Mouse (Mus musculus) liver, embryonic 15.5 days (tissue): ENCODE data around the gene Ankrd39. TPM values are rescaled to one million over a fixed set of nuclear protein-coding genes. Genes with fewer than 3 reads are reported as not detected.

Experiments
- ATAC-seq: fragments of 200-750 bp; cut with Nextera tagmentation; 2 replicates; pipeline ENCODE4 v1.8.0; 2017; ENCODE audit warnings: moderate number of reproducible peaks, mild to moderate bottlenecking, moderate library complexity; ENCODE audit not compliant: insufficient read depth
- H3K27ac ChIP-seq: fragments of 300-500 bp; sonication (generic); replicated peaks from 2 replicates; pipeline ENCODE4 v1.5.1; 2015; ENCODE audit warnings: mild to moderate bottlenecking, inconsistent platforms
- H3K27me3 ChIP-seq: fragments of 300-500 bp; sonication (generic); 2 replicates; pipeline ENCODE4 v1.6.1; 2015; ENCODE audit warnings: mild to moderate bottlenecking, inconsistent platforms
- H3K36me3 ChIP-seq: fragments of 300-500 bp; sonication (generic); replicated peaks from 2 replicates; pipeline ENCODE4 v1.6.1; 2015; ENCODE audit warnings: moderate library complexity, mild to moderate bottlenecking, inconsistent platforms
- H3K4me1 ChIP-seq: fragments of 300-500 bp; sonication (generic); replicated peaks from 2 replicates; pipeline ENCODE4 v1.6.1; 2015; ENCODE audit warnings: inconsistent platforms
- H3K4me2 ChIP-seq: fragments of 300-500 bp; sonication (generic); 2 replicates; pipeline ENCODE4 v1.6.1; 2015; ENCODE audit warnings: moderate library complexity, mild to moderate bottlenecking, inconsistent platforms
- H3K4me3 ChIP-seq: fragments of 300-500 bp; sonication (generic); replicated peaks from 2 replicates; pipeline ENCODE4 v1.5.1; 2015; ENCODE audit warnings: mild to moderate bottlenecking, inconsistent platforms
- H3K9ac ChIP-seq: fragments of 300-500 bp; sonication (generic); 2 replicates; pipeline ENCODE4 v1.6.1; 2015; ENCODE audit warnings: moderate library complexity, mild to moderate bottlenecking, inconsistent platforms
- H3K9me3 ChIP-seq: fragments of 300-500 bp; sonication (generic); replicated peaks from 2 replicates; pipeline ENCODE4 v1.6.1; 2016; ENCODE audit warnings: inconsistent platforms
- WGBS: fragments of 180-500 bp; shearing (Covaris S2); methylation state at CpG from one replicate; pipeline ENCODE4 v1.1.7; 2015; ENCODE audit warnings: mixed read lengths; ENCODE audit not compliant: insufficient replicate concordance; 5-methylcytosine and 5-hydroxymethylcytosine counted together
- polyA plus RNA-seq: library from polyadenylated mRNA; unstranded; fragments of >200 nt; fragmentation: Nextera tagmentation; extraction: Ambion mirVana; gene quantifications from 2 replicates; pipeline ENCODE4 v1.2.1, GENCODE M21; 2015

The Ankrd39 gene
- 6.2 and 7.0 TPM in 2 replicates for polyA plus RNA-seq

DNA sequence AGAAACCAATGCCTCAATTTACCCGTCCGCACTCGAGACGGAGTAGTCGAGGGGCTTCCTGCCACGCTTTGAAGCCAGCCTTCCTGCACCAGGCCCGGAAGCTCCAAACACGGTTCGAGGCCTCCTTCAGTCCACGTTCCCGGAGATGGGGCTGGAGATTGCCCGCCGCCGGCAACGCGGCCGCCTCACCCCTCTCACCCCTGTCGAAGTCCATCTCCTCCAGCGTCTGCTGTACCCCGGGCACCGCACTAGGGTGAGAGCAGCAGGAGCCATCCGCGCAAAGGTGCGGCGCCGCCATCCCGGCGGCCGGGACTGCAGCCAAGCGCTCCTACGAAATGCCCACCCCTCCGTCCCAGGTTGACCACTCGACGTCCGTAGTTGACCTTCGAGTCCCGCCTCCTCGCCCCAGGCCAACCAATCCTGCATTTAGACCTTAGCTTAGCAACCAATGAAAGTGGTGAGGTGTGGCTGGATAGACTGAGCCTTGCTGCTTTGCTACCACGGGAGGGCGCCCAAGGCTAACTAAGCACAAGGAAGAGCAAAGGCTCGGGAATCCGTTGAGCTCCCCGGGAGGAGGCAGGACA lies at the start of gene Ankrd39:
Gene Ankrd39 (minus strand): TSS at position 558 of the 584 bp plus-strand sequence.
- Histone ChIP-seq H3K4me3 (peak within 1 kb of the TSS; percentile 71), H3K27me3 (no peaks in the 10 kb centered on the region), H3K4me1 (peaks cover 18% of the 10 kb centered on the region), H3K27ac (0 out of 2 replicates have a peak within 1 kb of the TSS, but pooled peaks have one; percentile 20), H3K9me3 (no peaks in the 10 kb centered on the region), H3K9ac (peak within 1 kb of the TSS; percentile 61), H3K36me3 (peaks cover 17% of the 10 kb centered on the region; the same call in 1 of the 2 replicates), H3K4me2 (peak within 1 kb of the TSS; percentile 87)
- WGBS = under 1% methylated on average over 43 of the region's 43 CpGs
- peak; percentile 99 for ATAC-seq

GRCm38 (mm10) chr1:36596114-36596513 lies 48.9 kb upstream of the Ankrd39 start:
- no peak overlapping the region; the same call in 1 of the 2 replicates for H3K4me2 ChIP-seq
- H3K27ac ChIP-seq = no peak overlapping the region

DNA sequence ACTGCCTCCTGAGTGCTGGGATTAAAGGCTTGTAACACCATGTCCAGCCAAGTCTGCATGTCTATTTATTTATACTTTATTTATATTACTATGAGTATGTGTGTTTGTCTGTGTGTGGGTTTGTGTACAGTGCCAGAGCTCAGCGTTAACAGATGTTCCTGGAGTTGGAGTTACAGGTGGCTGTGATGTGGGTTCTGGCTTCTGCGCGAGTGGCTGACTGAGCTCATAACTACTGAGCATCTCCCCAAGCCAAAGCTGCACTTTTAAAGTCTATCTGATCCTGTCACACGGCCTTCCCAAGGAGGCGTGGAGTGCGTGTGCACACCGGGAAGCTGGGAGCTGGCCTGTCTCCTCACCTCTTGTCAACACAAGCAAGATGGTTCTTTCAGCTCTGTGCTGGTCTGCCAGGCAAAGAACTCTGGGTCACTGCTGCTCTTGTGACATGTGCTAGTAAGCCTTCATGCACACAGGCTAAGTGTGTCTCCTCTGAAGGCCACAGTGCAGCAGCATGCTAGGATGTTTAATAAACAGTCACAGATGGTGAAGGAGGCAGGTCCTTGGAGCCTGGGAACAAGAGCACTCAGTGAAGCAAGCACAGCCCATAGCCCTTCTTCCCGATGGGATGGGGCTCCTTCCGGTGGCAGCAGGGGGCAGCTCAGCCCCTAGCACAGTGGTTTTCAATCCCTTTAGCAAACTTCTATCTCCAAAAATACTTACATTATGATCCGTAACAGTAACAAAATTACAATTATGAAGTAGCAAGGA lies 48.1 kb upstream of the Ankrd39 start:
- Histone ChIP-seq H3K36me3 (no peaks in the 10 kb centered on the region), H3K27ac (no peak overlapping the region), H3K9ac (no peak overlapping the region), H3K9me3 (no peaks in the 10 kb centered on the region), H3K4me2 (no peak overlapping the region), H3K4me1 (0 out of 2 replicates have a peak, but pooled peaks cover 6% of the 10 kb centered on the region), H3K27me3 (no peaks in the 10 kb centered on the region), H3K4me3 (no peak overlapping the region)
- WGBS = 62% methylated on average over 10 of the region's 10 CpGs
- no peak for ATAC-seq

More at GRCm38 (mm10) chr1:36596114-36596513, 48.9 kb upstream of the Ankrd39 start:
- no peak overlapping the region for H3K4me3 ChIP-seq
- peak; percentile 62 for ATAC-seq
- no peaks in the 10 kb centered on the region for H3K9me3 ChIP-seq
- 42% methylated on average over 4 of the region's 4 CpGs for WGBS
- H3K9ac ChIP-seq = no peak overlapping the region
- no peaks in the 10 kb centered on the region for H3K36me3 ChIP-seq
- H3K27me3 ChIP-seq = no peaks in the 10 kb centered on the region
- 0 out of 2 replicates have a peak, but pooled peaks cover 5% of the 10 kb centered on the region for H3K4me1 ChIP-seq

- H3K4me3 ChIP-seq = no peak overlapping the region
- no peak for ATAC-seq
- H3K27me3 ChIP-seq = no peaks in the 10 kb centered on the region
- H3K9me3 ChIP-seq = no peaks in the 10 kb centered on the region
- peaks cover 17% of the 10 kb centered on the region; the same call in 1 of the 2 replicates for H3K4me1 ChIP-seq
- H3K4me2 ChIP-seq = no peak overlapping the region
- H3K27ac ChIP-seq = no peak overlapping the region
- H3K36me3 ChIP-seq = no peaks in the 10 kb centered on the region
- no peak overlapping the region for H3K9ac ChIP-seq
- WGBS = 36% methylated on average over 1 of the region's 1 CpGs
Observed at GRCm38 (mm10) chr1:36593099-36593498, 45.9 kb upstream of the Ankrd39 start.

GRCm38 (mm10) chr1:36591408-36591807 lies 44.2 kb upstream of the Ankrd39 start:
- Histone ChIP-seq H3K27ac (no peak overlapping the region), H3K4me2 (no peak overlapping the region), H3K4me1 (peaks cover 17% of the 10 kb centered on the region; the same call in 1 of the 2 replicates), H3K9ac (no peak overlapping the region), H3K27me3 (no peaks in the 10 kb centered on the region), H3K4me3 (no peak overlapping the region), H3K9me3 (no peaks in the 10 kb centered on the region), H3K36me3 (no peaks in the 10 kb centered on the region)
- WGBS = 16% methylated on average over 2 of the region's 2 CpGs
- no peak for ATAC-seq

GRCm38 (mm10) chr1:36590664-36591063 lies 43.4 kb upstream of the Ankrd39 start:
- H3K9me3 ChIP-seq = no peaks in the 10 kb centered on the region
- no peaks in the 10 kb centered on the region for H3K27me3 ChIP-seq
- 68% methylated on average over 9 of the region's 9 CpGs for WGBS
- no peak overlapping the region for H3K9ac ChIP-seq
- ATAC-seq = no peak
- H3K36me3 ChIP-seq = no peaks in the 10 kb centered on the region
- peaks cover 14% of the 10 kb centered on the region; the same call in 1 of the 2 replicates for H3K4me1 ChIP-seq
- H3K4me3 ChIP-seq = no peak overlapping the region
- no peak overlapping the region for H3K27ac ChIP-seq
- no peak overlapping the region for H3K4me2 ChIP-seq

GRCm38 (mm10) chr1:36589486-36589885 lies 42.2 kb upstream of the Ankrd39 start:
- H3K27ac ChIP-seq = no peak overlapping the region
- WGBS = 64% methylated on average over 6 of the region's 6 CpGs

GRCm38 (mm10) chr1:36588476-36589450 lies 41.5 kb upstream of the Ankrd39 start:
- Histone ChIP-seq H3K9me3 (no peaks in the 10 kb centered on the region), H3K36me3 (no peaks in the 10 kb centered on the region), H3K4me2 (no peak overlapping the region), H3K9ac (no peak overlapping the region), H3K27ac (no peak overlapping the region), H3K27me3 (no peaks in the 10 kb centered on the region), H3K4me3 (no peak overlapping the region), H3K4me1 (peaks cover 14% of the 10 kb centered on the region; the same call in 1 of the 2 replicates)
- WGBS = 49% methylated on average over 13 of the region's 13 CpGs
- no peak for ATAC-seq

More at GRCm38 (mm10) chr1:36589486-36589885, 42.2 kb upstream of the Ankrd39 start:
- ATAC-seq = no peak
- H3K4me1 ChIP-seq = peaks cover 14% of the 10 kb centered on the region; the same call in 1 of the 2 replicates
- no peaks in the 10 kb centered on the region for H3K27me3 ChIP-seq
- H3K4me2 ChIP-seq = no peak overlapping the region
- H3K36me3 ChIP-seq = no peaks in the 10 kb centered on the region
- no peak overlapping the region for H3K4me3 ChIP-seq
- no peak overlapping the region for H3K9ac ChIP-seq
- H3K9me3 ChIP-seq = no peaks in the 10 kb centered on the region

DNA sequence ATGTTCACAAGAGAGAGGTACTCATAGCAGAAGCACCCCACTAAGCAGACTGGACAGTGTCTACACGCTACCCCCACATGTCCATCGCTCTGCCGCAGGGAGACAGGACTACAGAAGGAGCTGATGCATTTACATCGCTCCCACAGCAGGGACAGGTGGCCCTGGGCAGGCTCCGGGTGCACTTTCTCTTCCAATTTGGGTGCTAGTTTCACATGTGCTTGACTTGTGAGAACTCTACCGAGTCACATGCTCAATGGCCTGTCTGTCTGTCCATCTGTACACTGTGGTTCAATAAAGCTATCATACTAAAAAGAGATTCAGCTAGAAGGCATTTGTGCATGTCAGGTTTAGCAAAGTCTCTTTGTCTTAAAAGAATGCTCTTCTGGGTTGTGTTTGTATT lies 40.6 kb upstream of the Ankrd39 start:
- Histone ChIP-seq H3K4me1 (peaks cover 14% of the 10 kb centered on the region; the same call in 1 of the 2 replicates), H3K4me2 (no peak overlapping the region), H3K27me3 (no peaks in the 10 kb centered on the region), H3K27ac (no peak overlapping the region), H3K9ac (no peak overlapping the region), H3K4me3 (no peak overlapping the region), H3K36me3 (no peaks in the 10 kb centered on the region), H3K9me3 (no peaks in the 10 kb centered on the region)
- WGBS = 78% methylated on average over 6 of the region's 6 CpGs
- ATAC-seq = no peak

- Histone ChIP-seq H3K9me3 (no peaks in the 10 kb centered on the region), H3K27ac (no peak overlapping the region), H3K4me1 (peaks cover 12% of the 10 kb centered on the region; the same call in 1 of the 2 replicates), H3K9ac (no peak overlapping the region), H3K27me3 (no peaks in the 10 kb centered on the region; the same call in 1 of the 2 replicates), H3K4me2 (no peak overlapping the region), H3K4me3 (no peak overlapping the region), H3K36me3 (no peaks in the 10 kb centered on the region)
- 58% methylated on average over 4 of the region's 4 CpGs for WGBS
- ATAC-seq = no peak
Observed at GRCm38 (mm10) chr1:36586288-36586687, 39.0 kb upstream of the Ankrd39 start.
